Mouse (Mus musculus): ENCODE measurements around the gene Rbms3.

Gene Rbms3

DNA sequence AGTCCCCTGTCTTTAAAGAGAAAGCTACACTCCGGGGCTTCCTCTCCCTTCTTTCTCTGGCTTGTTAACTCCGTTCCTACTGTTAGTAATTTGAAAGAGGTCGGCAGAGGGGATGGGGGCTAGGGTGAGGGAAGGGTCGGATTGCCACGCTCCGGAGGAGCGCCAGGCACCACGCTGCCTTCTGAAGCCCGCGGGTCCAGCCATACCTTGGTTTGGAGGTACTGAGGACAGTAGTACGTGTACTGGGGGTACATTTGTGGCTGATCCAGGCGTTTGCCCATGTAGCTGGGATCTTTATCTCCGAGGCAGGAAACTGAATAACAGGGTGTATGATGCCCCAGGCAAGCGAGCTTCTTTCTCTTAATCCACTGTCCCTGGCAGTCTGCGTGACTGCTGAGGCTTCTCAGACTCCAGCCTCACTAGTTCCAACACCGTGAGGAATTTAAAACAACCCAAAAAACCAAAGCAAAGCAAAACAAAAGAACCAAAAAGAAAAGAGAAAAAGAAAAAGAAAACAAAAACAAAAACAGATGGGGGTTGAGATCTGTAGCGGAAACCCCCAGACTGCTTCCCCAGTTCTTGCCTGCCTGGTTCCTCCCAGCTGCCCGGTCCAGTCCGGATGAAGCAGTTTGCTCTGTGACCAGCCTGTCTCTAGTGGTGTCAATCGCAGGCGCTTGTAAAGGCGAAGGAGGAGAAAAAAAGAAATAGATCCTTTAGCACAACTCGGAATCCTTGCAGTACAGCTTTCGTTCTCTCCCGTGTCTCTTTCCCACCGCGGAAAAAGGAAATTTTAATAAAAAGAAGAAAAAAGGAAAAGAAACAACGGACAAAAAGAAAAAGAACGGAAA lies 378.0 kb downstream of the Rbms3 start:
- DNase-seq (ENCODE audit: low spot score): no peak

- DNase-seq (ENCODE audit: low spot score): no peak
These were observed 378.9 kb downstream of the Rbms3 start for GRCm38 (mm10) chr9:117250831-117251165.

- DNase-seq (ENCODE audit: low spot score): no peak
These were observed 379.5 kb downstream of the Rbms3 start for GRCm38 (mm10) chr9:117250036-117250830.

- DNase-seq (ENCODE audit: low spot score): no peak
These were observed 382.3 kb downstream of the Rbms3 start for GRCm38 (mm10) chr9:117247311-117247980.

DNA sequence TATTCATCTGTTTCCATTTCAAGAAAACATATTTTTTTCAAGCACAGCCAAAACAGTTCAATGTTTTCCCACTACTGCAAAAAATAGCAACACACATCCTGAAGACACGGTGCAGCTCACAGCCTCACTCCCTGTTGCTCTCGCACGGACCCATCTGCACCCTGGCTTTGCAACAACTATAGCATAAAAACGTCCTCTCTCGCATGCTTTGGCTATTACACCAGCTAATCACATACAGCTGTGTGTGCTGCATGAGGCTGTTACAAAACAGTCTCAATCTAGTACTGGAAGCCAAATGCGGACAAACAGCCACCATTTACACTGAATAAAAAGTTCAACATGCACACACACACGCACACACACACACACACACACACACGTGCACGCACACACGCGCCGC lies 383.5 kb downstream of the Rbms3 start:
- DNase-seq (ENCODE audit: low spot score): no peak

DNA sequence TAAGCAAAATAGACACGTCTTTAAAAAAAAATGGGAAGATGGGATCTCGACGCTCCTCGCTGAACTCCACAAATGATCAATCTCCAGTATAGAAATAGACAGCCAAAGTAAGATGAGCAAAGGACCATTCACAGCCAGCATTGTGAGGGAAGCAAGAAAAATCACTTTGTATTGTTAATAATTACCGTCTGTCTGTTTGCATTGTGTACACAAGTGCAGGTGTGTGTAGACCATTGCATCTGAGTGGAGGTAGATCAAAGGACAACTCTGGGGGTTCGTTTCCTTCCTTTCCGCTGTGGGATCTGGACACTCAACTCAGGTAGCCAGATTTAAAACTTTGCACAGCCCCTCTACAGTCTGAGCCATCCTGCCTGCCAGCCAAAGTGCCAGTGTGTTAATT lies 386.3 kb downstream of the Rbms3 start:
- no peak for DNase-seq (ENCODE audit: low spot score)

- peak; percentile 43 for DNase-seq (ENCODE audit: low spot score)
These were observed 395.0 kb downstream of the Rbms3 start for GRCm38 (mm10) chr9:117234726-117235075.

DNA sequence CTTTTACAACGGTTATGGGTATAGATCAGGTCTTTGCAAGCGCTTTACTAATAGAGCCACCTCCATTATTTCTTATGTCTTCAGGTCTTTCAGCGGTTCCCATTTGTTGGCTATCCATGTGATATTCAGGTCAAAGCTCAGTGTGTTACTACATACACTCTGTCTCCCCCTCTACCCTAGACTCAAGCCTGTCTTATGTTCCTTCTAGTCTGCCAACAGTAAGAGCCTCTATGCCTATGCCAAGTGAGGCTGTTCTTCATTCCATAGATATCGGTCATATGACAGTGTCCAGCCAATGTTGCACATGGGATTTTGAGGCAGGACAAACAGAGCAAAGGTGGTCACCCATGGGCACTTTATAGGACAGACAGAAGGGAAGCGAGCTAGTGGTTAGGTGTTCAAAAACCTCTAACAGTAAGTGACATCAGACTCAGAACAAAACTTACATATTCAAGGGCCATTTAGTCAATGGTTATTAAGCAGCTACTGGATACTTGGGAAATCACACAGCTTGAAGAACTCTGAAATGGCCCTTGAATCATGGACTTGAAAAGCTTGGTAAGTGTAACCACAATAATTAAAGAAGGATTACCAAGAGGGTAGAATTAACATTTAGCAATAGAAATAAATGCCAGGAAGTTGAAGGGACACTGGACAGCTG lies 395.5 kb downstream of the Rbms3 start:
- DNase-seq (ENCODE audit: low spot score): peak; percentile 53

DNA sequence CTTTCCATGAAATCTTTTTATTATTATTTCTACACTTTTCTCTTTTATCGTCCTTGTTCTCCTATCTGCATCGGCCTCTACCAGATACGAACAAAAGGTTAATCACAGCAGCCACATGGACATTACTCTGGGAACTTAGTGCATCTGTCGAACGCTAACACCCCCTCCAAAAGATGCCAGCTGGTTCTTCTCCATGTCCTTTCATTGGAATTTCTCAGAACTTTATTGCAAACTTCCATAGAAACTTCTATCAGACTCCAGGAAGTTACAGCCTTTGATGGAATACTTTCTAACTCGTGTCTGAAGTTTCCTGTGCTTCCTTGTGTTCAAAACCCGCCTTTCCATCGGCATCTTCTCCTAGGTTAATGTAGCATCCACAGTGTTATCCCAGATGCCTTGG lies 407.0 kb downstream of the Rbms3 start:
- no peak for DNase-seq (ENCODE audit: low spot score)

DNA sequence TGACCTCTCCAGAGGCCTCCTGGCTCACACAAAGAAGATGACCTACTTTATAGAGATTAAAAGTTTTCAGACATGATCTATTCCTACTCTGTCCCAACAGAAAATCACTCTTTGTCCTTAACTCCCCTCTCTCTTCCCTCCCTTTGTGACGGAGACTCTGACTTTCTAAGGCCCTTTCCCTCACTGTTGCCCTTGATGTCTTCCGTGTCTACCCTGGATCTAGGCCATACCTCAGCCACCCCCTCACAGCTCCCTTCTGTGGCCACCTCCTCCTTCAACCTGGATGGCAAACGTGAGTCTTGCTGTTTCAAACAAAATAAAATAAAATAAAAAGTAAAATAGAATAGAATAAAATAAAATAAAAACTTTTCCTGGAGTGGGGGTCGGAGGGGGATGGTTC lies 408.2 kb downstream of the Rbms3 start:
- DNase-seq (ENCODE audit: low spot score): no peak

DNA sequence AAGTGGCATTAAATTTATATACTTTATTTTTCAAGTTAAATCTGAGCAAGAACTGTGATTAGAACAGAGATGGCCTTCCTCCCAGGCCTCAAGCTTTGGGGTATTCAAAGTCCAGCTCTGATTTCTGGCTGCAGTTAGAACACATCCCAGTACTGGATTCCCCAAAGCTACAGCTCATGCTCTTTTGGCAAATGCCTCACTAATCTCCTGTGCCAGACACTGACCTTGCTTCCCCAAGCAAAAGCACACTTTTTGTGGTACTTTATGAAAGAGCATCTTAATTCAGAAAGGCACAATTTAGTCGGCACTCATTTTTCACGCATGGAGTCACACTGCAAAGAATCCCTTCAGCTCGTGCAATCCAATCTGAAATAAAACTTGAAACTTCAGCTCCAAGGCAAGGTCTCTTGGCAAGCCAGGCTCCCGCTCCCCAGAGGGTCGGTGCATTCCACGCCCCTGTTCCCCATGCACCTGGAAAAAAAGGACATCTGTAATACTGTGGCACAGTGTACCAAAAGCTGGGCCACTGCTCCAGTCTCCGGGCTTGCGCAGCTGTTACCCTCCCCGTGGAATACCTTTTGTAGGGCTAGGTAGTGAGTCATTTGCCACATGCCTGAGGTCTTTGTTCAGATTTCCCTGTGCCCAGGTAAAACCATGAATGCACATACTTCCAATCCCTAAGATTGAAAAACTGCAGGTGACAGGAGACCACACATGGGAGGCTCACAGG lies 413.5 kb downstream of the Rbms3 start:
- no peak for DNase-seq (ENCODE audit: low spot score)

GRCm38 (mm10) chr9:117212023-117212422 lies 417.7 kb downstream of the Rbms3 start:
- no peak for DNase-seq (ENCODE audit: low spot score)

DNA sequence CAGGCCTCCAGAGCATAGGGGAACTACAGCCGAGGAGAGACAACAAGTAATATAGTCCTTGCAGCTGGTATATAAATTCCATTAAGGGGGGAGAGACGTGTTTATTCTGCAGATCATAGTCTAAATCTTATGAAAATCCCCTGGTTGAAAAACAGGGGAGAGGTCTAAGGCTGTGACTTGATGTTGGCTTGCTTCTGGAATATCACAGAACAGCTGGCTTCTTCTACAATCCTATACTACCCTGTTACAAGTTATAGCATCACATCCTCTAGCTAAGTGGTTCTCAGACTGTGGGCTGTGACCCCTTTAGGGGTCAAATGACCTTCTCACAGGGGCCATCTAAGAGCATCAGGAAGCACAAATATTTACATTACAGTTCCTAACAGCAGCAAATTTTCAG lies 419.4 kb downstream of the Rbms3 start:
- DNase-seq (ENCODE audit: low spot score): no peak

GRCm38 (mm10) chr9:117205395-117205794 lies 424.3 kb downstream of the Rbms3 start:
- no peak for DNase-seq (ENCODE audit: low spot score)

DNA sequence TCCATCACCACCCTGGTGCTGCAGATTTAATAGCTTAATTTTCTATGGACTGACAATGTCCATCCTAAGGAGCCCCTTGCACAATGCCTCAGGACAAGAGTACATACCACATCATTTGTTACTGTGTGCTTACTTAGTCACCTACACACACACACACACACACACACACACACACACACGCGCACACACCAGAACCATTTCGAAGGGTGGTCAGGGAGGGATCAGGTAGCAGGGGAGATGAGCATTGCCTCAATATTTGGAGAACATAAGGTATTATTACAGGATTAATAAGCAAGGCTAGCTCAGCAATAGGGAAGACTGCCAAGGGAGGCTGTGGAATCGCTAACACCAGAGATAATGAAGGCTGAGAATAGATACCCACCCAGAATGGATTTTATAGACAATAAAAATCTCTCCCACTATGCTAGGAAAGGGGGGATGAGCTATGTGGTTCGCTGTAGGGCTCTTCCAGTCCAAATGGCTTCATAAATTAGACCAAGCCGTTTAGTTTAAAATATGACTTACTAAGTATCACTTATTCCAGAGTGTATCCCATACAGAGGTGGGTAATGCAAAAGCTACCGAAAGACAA lies 429.6 kb downstream of the Rbms3 start:
- no peak for DNase-seq (ENCODE audit: low spot score)

DNA sequence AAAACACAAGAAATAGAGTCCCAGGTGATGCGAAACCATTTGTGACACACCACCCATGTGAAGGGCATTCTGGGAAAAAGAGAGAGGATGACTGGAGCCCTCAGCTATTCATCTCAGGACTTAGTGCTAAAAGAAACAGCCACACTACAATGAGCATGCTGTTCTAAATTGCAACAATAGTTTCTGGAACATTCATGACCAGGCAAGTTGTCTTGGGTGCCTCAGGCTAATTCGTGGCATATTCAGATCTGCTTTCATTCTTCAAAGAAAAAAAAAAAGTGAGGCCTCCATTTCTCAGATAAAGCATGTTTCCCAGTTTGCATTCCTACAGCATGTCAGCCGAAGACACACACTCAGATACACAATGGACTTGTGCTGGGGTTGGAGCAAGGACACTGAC lies 432.2 kb downstream of the Rbms3 start:
- no peak for DNase-seq (ENCODE audit: low spot score)

- DNase-seq (ENCODE audit: low spot score): peak; percentile 70
These were observed 436.9 kb downstream of the Rbms3 start for GRCm38 (mm10) chr9:117192565-117193540.

DNA sequence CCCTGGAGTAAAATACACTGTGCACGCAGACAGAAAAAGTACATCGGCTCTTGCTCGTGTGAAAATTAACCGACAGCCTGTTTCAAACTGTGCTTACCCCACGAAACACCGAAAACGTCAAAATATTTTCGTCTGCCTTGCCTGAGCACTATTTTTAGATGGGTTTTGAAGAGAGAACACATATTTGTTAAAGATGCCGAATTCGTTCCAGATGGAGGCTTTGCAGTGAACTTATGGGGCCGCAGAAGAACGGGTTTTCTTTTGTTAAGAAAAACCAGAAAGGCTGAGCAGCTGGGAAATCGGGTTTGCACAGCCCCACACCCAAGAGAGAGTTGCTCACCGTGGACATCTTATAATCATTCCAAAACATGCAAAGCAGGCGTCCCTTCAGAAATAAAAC lies 437.6 kb downstream of the Rbms3 start:
- DNase-seq (ENCODE audit: low spot score): no peak

DNA sequence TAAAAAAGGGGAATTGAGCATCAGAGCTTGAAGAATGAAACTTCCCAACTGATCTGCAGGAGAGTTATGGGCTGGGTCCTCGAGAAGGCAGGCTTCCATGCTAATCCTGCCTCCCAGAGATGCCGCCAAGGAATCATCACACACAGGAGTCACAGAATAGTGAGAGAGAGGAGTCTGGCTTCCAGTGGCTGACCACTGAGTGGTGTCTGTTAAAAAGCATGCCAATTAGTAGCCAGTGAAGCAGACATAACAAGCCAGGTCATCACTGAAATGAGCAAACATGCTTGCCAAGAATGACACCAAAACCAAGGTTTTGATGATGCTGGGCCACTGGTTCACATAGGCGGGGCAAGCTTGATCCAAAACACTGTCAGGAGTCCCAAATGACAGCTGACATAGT lies 441.3 kb downstream of the Rbms3 start:
- DNase-seq (ENCODE audit: low spot score): peak; percentile 11
